Mouse (Mus musculus) hindbrain, embryonic 11.5 days (tissue): Measurements from ENCODE around the gene Atxn7l1. TPM values are rescaled to one million over a fixed set of nuclear protein-coding genes. Genes with fewer than 3 reads are reported as not detected.

Experiments used
- ATAC-seq: fragments of 200-750 bp; cut with Nextera tagmentation; 2 replicates; pipeline ENCODE4 v1.8.0; 2017; ENCODE audit warnings: mild to moderate bottlenecking, moderate TSS enrichment, moderate library complexity; ENCODE audit not compliant: low FRiP score
- DNase-seq: peaks from one replicate; pipeline ENCODE4 v3.0.0-alpha.2; 2015; ENCODE audit warnings: low spot score
- H3K27ac ChIP-seq: fragments of 300-500 bp; sonication (generic); 2 replicates; pipeline ENCODE4 v1.5.1; 2014; ENCODE audit warnings: mild to moderate bottlenecking, low read depth, low read length
- H3K27me3 ChIP-seq: fragments of 300-500 bp; sonication (generic); 2 replicates; pipeline ENCODE4 v1.6.1; 2014; ENCODE audit warnings: mild to moderate bottlenecking, low read length, moderate library complexity, mixed read lengths; ENCODE audit not compliant: control insufficient read depth, insufficient read depth
- H3K36me3 ChIP-seq: fragments of 300-500 bp; sonication (generic); 2 replicates; pipeline ENCODE4 v1.6.1; 2014; ENCODE audit warnings: mild to moderate bottlenecking, low read length, moderate library complexity, mixed read lengths; ENCODE audit not compliant: control insufficient read depth, insufficient read depth
- H3K4me1 ChIP-seq: fragments of 300-500 bp; sonication (generic); replicated peaks from 2 replicates; pipeline ENCODE4 v1.6.1; 2014; ENCODE audit warnings: low read length, mixed read lengths; ENCODE audit not compliant: control insufficient read depth, insufficient read depth
- H3K4me2 ChIP-seq: fragments of 300-500 bp; sonication (generic); replicated peaks from 2 replicates; pipeline ENCODE4 v1.6.1; 2014; ENCODE audit warnings: mild to moderate bottlenecking, low read depth, low read length
- H3K4me3 ChIP-seq: fragments of 300-500 bp; sonication (generic); 2 replicates; pipeline ENCODE4 v1.5.1; 2014; ENCODE audit warnings: low read depth, low read length
- H3K9ac ChIP-seq: fragments of 300-500 bp; sonication (generic); 2 replicates; pipeline ENCODE4 v1.6.1; 2014; ENCODE audit warnings: low read depth, low read length
- H3K9me3 ChIP-seq: fragments of 300-500 bp; sonication (generic); 2 replicates; pipeline ENCODE4 v1.6.1; 2016; ENCODE audit warnings: low read length; ENCODE audit not compliant: control insufficient read depth
- WGBS: fragments of 180-500 bp; shearing (Covaris S2); extraction: QIAGEN DNeasy Blood & Tissue Kit; methylation state at CpG from one replicate; pipeline ENCODE4 v1.1.7; 2014; 5-methylcytosine and 5-hydroxymethylcytosine counted together
- polyA plus RNA-seq: library from polyadenylated mRNA; unstranded; fragments of >200 nt; fragmentation: Nextera tagmentation; extraction: Ambion mirVana; gene quantifications from 2 replicates; pipeline ENCODE4 v1.2.1, GENCODE M21; 2014

Gene Atxn7l1
- polyA plus RNA-seq, 1 experiment from 2014 or later: 21.1 TPM

- ATAC-seq (no peak), DNase-seq (no peak)
- 83% methylated on average over 9 of the region's 9 CpGs for WGBS
- Histone ChIP-seq H3K9ac (no peak overlapping the region), H3K4me3 (no peak overlapping the region), H3K27ac (no peak overlapping the region), H3K27me3 (no peaks in the 10 kb centered on the region), H3K4me1 (no peaks in the 10 kb centered on the region; the same call in 1 of the 2 replicates), H3K4me2 (no peak overlapping the region), H3K9me3 (no peaks in the 10 kb centered on the region), H3K36me3 (no peaks in the 10 kb centered on the region)
Measured at GRCm38 (mm10) chr12:33125594-33126227, 21.8 kb upstream of the Atxn7l1 start.

GRCm38 (mm10) chr12:33126243-33126642 lies 21.2 kb upstream of the Atxn7l1 start:
- Histone ChIP-seq H3K9ac (no peak overlapping the region), H3K4me2 (no peak overlapping the region), H3K27ac (no peak overlapping the region), H3K9me3 (no peaks in the 10 kb centered on the region), H3K27me3 (no peaks in the 10 kb centered on the region), H3K4me1 (no peaks in the 10 kb centered on the region; the same call in 1 of the 2 replicates), H3K4me3 (no peak overlapping the region), H3K36me3 (no peaks in the 10 kb centered on the region)
- ATAC-seq (no peak), DNase-seq (no peak)

- DNase-seq (no peak), ATAC-seq (no peak)
- H3K27me3 ChIP-seq: no peaks in the 10 kb centered on the region
- no peak overlapping the region for H3K4me3 ChIP-seq
- H3K27ac ChIP-seq: no peak overlapping the region
- H3K9me3 ChIP-seq: no peaks in the 10 kb centered on the region
- H3K9ac ChIP-seq: no peak overlapping the region
- H3K36me3 ChIP-seq: no peaks in the 10 kb centered on the region
- no peaks in the 10 kb centered on the region; the same call in 1 of the 2 replicates for H3K4me1 ChIP-seq
- WGBS: 85% methylated on average over 2 of the region's 2 CpGs
- H3K4me2 ChIP-seq: no peak overlapping the region
Measured at GRCm38 (mm10) chr12:33128121-33128520, 19.4 kb upstream of the Atxn7l1 start.

- 66% methylated on average over 7 of the region's 7 CpGs for WGBS
- no peak for ATAC-seq
- Histone ChIP-seq H3K4me1 (no peaks in the 10 kb centered on the region; the same call in 1 of the 2 replicates), H3K9me3 (no peaks in the 10 kb centered on the region), H3K36me3 (no peaks in the 10 kb centered on the region), H3K27me3 (no peaks in the 10 kb centered on the region), H3K27ac (no peak overlapping the region), H3K4me2 (no peak overlapping the region), H3K9ac (no peak overlapping the region), H3K4me3 (no peak overlapping the region)
- no peak for DNase-seq
Measured at GRCm38 (mm10) chr12:33128702-33129101, 18.8 kb upstream of the Atxn7l1 start.

GRCm38 (mm10) chr12:33129410-33129809 lies 18.1 kb upstream of the Atxn7l1 start:
- WGBS: 15% methylated on average over 4 of the region's 4 CpGs
- Histone ChIP-seq H3K4me2 (no peak overlapping the region), H3K27ac (no peak overlapping the region), H3K27me3 (no peaks in the 10 kb centered on the region), H3K9me3 (no peaks in the 10 kb centered on the region), H3K9ac (no peak overlapping the region), H3K36me3 (no peaks in the 10 kb centered on the region), H3K4me1 (no peaks in the 10 kb centered on the region; the same call in 1 of the 2 replicates), H3K4me3 (no peak overlapping the region)
- DNase-seq (no peak), ATAC-seq (0 out of 2 replicates have a peak, but pooled peaks have one; percentile 25)

- Histone ChIP-seq H3K9ac (no peak overlapping the region), H3K4me2 (no peak overlapping the region), H3K4me1 (no peaks in the 10 kb centered on the region; the same call in 1 of the 2 replicates), H3K9me3 (no peaks in the 10 kb centered on the region), H3K27me3 (no peaks in the 10 kb centered on the region), H3K27ac (no peak overlapping the region), H3K36me3 (no peaks in the 10 kb centered on the region), H3K4me3 (no peak overlapping the region)
- DNase-seq (no peak), ATAC-seq (no peak)
- WGBS: 47% methylated on average over 8 of the region's 8 CpGs
Measured at GRCm38 (mm10) chr12:33130401-33130800, 17.1 kb upstream of the Atxn7l1 start.

GRCm38 (mm10) chr12:33131796-33132195 lies 15.7 kb upstream of the Atxn7l1 start:
- Histone ChIP-seq H3K4me2 (no peak overlapping the region), H3K9ac (no peak overlapping the region), H3K27ac (no peak overlapping the region), H3K27me3 (no peaks in the 10 kb centered on the region), H3K4me3 (no peak overlapping the region), H3K36me3 (no peaks in the 10 kb centered on the region), H3K9me3 (no peaks in the 10 kb centered on the region), H3K4me1 (no peaks in the 10 kb centered on the region; the same call in 1 of the 2 replicates)
- ATAC-seq (no peak), DNase-seq (no peak)
- 72% methylated on average over 7 of the region's 7 CpGs for WGBS

GRCm38 (mm10) chr12:33137857-33138256 lies 9.6 kb upstream of the Atxn7l1 start:
- Histone ChIP-seq H3K27me3 (no peaks in the 10 kb centered on the region), H3K4me2 (no peak overlapping the region), H3K9me3 (no peaks in the 10 kb centered on the region), H3K36me3 (no peaks in the 10 kb centered on the region), H3K4me1 (no peaks in the 10 kb centered on the region), H3K4me3 (no peak overlapping the region), H3K27ac (no peak overlapping the region), H3K9ac (no peak overlapping the region)
- ATAC-seq (no peak), DNase-seq (no peak)
- WGBS: 96% methylated on average over 1 of the region's 1 CpGs

- Histone ChIP-seq H3K4me1 (no peaks in the 10 kb centered on the region), H3K9ac (no peak overlapping the region), H3K4me2 (no peak overlapping the region), H3K27me3 (no peaks in the 10 kb centered on the region), H3K27ac (no peak overlapping the region), H3K36me3 (no peaks in the 10 kb centered on the region), H3K4me3 (no peak overlapping the region), H3K9me3 (no peaks in the 10 kb centered on the region)
- no peak for ATAC-seq
- DNase-seq: no peak
- WGBS: 72% methylated on average over 3 of the region's 3 CpGs
Measured at GRCm38 (mm10) chr12:33139083-33139482, 8.4 kb upstream of the Atxn7l1 start.
